Mouse (Mus musculus): ENCODE results near the gene Adgrv1. TPM values are rescaled to one million over a fixed set of nuclear protein-coding genes. Genes with fewer than 3 reads are reported as not detected.
"Not testable (repeated sequence)": the region's sequence is repeated elsewhere in the genome, so short reads cannot be mapped to it uniquely, and the experiment has no call there.

Adgrv1 gene
- polyA plus RNA-seq, 1 experiment from 2014 or later: 2.8 TPM

DNA sequence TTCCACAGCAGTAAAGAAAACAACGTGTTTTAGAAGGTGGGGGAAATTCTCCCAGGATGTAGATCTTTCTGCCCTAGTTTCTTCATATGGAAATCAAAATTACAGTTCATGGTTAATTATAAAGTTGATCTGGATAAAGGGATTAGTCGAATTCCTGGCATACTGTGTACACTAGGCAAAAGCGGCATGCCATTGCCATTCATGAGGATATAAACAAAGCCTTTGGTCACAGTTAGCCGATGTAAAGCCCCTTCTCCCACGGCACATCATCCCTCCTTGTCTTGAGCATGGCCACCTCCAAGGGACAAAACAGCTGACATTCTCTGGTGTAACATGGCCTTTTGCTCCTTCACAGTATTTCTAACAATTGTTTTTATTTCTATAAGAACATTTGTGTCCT is 2.4 kb downstream of the Adgrv1 start:
- ATAC-seq (ENCODE audit: insufficient number of reproducible peaks, insufficient read depth, low FRiP score, low read depth): no peak

DNA sequence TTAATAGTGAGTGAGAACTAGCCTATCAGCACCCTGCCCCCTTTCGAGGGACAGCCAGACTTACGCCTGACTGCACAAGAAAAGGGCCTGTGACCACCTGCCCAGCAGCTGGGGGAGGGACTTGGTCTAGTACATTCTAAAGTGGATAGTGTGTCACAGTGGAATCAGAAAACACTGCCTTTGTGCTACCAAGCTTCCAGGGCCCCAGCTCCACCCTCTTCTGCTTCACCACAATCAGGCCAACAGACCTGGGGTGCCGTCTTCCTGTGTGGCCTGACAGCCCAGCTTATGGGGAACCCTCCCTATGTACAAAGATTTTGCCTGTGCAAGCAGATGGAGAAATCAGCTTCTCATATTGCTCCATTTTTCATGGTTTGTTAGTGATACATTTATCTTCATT is 3.6 kb downstream of the Adgrv1 start:
- ATAC-seq (ENCODE audit: insufficient number of reproducible peaks, insufficient read depth, low FRiP score, low read depth): no peak

More for the DNA sequence above, 2.4 kb downstream of the Adgrv1 start:
- Histone ChIP-seq H3K9ac (replicated peaks; ENCODE audit: low read depth, low read length) (no peak overlapping the region), H3K4me3 (ENCODE audit: low read depth, low read length) (no peak overlapping the region), H3K4me2 (replicated peaks; ENCODE audit: low read depth, low read length) (no peak overlapping the region), H3K9me3 (ENCODE audit: control insufficient read depth, low read depth, low read length) (no peaks in the 10 kb centered on the region), H3K4me1 (ENCODE audit: control insufficient read depth, insufficient read depth, low read length) (no peaks in the 10 kb centered on the region), H3K27me3 (ENCODE audit: control insufficient read depth, insufficient read depth, low read length) (no peaks in the 10 kb centered on the region), H3K27ac (ENCODE audit: low read length) (no peak overlapping the region), H3K36me3 (ENCODE audit: control insufficient read depth, insufficient read depth, low read length) (no peaks in the 10 kb centered on the region)
- 69% methylated on average over 5 of the region's 5 CpGs for WGBS

DNA sequence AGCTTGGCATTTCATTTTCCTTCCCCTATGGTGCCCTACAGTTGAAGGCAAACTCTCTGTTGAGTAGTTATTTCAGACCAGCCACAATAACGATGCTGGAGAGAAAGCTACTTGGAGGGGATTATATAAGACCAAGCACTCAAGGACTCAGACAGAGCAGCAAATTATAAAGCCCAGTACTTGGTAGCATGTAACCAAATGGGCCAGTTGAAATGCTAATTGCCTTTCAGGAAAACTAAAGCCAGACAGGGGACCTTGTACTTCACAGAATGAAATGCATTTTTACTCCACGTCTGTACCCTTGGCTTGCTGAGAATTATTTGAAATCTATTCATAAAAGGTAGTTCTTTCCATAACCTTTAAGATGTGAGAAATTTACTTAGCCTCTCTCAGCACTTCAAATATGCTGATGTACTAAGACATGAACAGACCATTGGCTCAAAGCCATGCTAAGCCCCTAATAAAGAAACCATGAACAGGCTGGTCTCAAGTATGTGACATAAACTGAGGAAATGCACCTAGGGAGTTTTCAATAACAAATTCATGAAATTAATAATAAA is 4.2 kb downstream of the Adgrv1 start:
- Histone ChIP-seq H3K36me3 (ENCODE audit: control insufficient read depth, insufficient read depth, low read length) (no peaks in the 10 kb centered on the region), H3K27me3 (ENCODE audit: control insufficient read depth, insufficient read depth, low read length) (no peaks in the 10 kb centered on the region), H3K4me1 (ENCODE audit: control insufficient read depth, insufficient read depth, low read length) (no peaks in the 10 kb centered on the region), H3K27ac (ENCODE audit: low read length) (no peak overlapping the region), H3K4me3 (ENCODE audit: low read depth, low read length) (no peak overlapping the region), H3K9me3 (ENCODE audit: control insufficient read depth, low read depth, low read length) (no peaks in the 10 kb centered on the region), H3K9ac (replicated peaks; ENCODE audit: low read depth, low read length) (no peak overlapping the region), H3K4me2 (replicated peaks; ENCODE audit: low read depth, low read length) (no peak overlapping the region)
- 61% methylated on average over 2 of the region's 2 CpGs for WGBS
- ATAC-seq (ENCODE audit: insufficient number of reproducible peaks, insufficient read depth, low FRiP score, low read depth): no peak

More for the DNA sequence above, 3.6 kb downstream of the Adgrv1 start:
- H3K27me3 ChIP-seq (ENCODE audit: control insufficient read depth, insufficient read depth, low read length): no peaks in the 10 kb centered on the region
- no peak overlapping the region for H3K27ac ChIP-seq (ENCODE audit: low read length)
- H3K4me3 ChIP-seq (ENCODE audit: low read depth, low read length): no peak overlapping the region
- H3K4me1 ChIP-seq (ENCODE audit: control insufficient read depth, insufficient read depth, low read length): no peaks in the 10 kb centered on the region
- H3K4me2 ChIP-seq (replicated peaks; ENCODE audit: low read depth, low read length): no peak overlapping the region
- no peaks in the 10 kb centered on the region for H3K36me3 ChIP-seq (ENCODE audit: control insufficient read depth, insufficient read depth, low read length)
- H3K9me3 ChIP-seq (ENCODE audit: control insufficient read depth, low read depth, low read length): no peaks in the 10 kb centered on the region
- 75% methylated on average over 3 of the region's 3 CpGs for WGBS
- H3K9ac ChIP-seq (replicated peaks; ENCODE audit: low read depth, low read length): no peak overlapping the region

DNA sequence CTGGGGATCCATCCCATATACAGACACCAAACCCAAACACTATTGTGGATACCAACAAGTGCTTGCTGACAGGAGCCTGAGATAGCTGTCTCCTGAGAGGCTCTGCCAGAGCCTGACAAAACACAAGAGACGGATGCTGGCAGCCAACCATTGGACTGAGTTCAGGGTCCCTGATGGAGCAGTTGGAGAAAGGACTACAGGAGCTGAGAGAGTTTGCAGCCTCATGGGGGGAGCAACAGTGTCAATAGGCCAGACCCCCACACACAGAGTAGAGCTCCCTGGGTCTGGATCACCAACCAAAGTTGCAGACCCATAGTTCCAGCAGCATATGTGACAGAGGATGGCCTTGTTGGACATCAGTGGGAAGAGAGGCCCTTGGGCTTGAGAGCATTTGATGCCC is 5.1 kb downstream of the Adgrv1 start:
- H3K27ac ChIP-seq (ENCODE audit: low read length); H3K4me2 ChIP-seq (replicated peaks; ENCODE audit: low read depth, low read length); H3K27me3 ChIP-seq (ENCODE audit: control insufficient read depth, insufficient read depth, low read length); ATAC-seq (ENCODE audit: insufficient number of reproducible peaks, insufficient read depth, low FRiP score, low read depth); H3K4me3 ChIP-seq (ENCODE audit: low read depth, low read length); H3K36me3 ChIP-seq (ENCODE audit: control insufficient read depth, insufficient read depth, low read length); H3K4me1 ChIP-seq (ENCODE audit: control insufficient read depth, insufficient read depth, low read length); H3K9me3 ChIP-seq (ENCODE audit: control insufficient read depth, low read depth, low read length); H3K9ac ChIP-seq (replicated peaks; ENCODE audit: low read depth, low read length): not testable (repeated sequence)
- WGBS: 80% methylated on average over 1 of the region's 1 CpGs

- ATAC-seq (ENCODE audit: insufficient number of reproducible peaks, insufficient read depth, low FRiP score, low read depth): no peak
- no peak overlapping the region for H3K9ac ChIP-seq (replicated peaks; ENCODE audit: low read depth, low read length)
- no peaks in the 10 kb centered on the region for H3K4me1 ChIP-seq (ENCODE audit: control insufficient read depth, insufficient read depth, low read length)
- no peaks in the 10 kb centered on the region for H3K36me3 ChIP-seq (ENCODE audit: control insufficient read depth, insufficient read depth, low read length)
- H3K4me3 ChIP-seq (ENCODE audit: low read depth, low read length): no peak overlapping the region
- H3K9me3 ChIP-seq (ENCODE audit: control insufficient read depth, low read depth, low read length): no peaks in the 10 kb centered on the region
- no peak overlapping the region for H3K27ac ChIP-seq (ENCODE audit: low read length)
- no peak overlapping the region for H3K4me2 ChIP-seq (replicated peaks; ENCODE audit: low read depth, low read length)
- 89% methylated on average over 4 of the region's 4 CpGs for WGBS
- no peaks in the 10 kb centered on the region for H3K27me3 ChIP-seq (ENCODE audit: control insufficient read depth, insufficient read depth, low read length)
These were observed 22.6 kb downstream of the Adgrv1 start for GRCm38 (mm10) chr13:81610349-81610748.

- Histone ChIP-seq H3K4me1 (ENCODE audit: control insufficient read depth, insufficient read depth, low read length) (no peaks in the 10 kb centered on the region), H3K36me3 (ENCODE audit: control insufficient read depth, insufficient read depth, low read length) (no peaks in the 10 kb centered on the region), H3K4me3 (ENCODE audit: low read depth, low read length) (no peak overlapping the region), H3K9ac (replicated peaks; ENCODE audit: low read depth, low read length) (no peak overlapping the region), H3K9me3 (ENCODE audit: control insufficient read depth, low read depth, low read length) (no peaks in the 10 kb centered on the region), H3K4me2 (replicated peaks; ENCODE audit: low read depth, low read length) (no peak overlapping the region), H3K27ac (ENCODE audit: low read length) (no peak overlapping the region), H3K27me3 (ENCODE audit: control insufficient read depth, insufficient read depth, low read length) (no peaks in the 10 kb centered on the region)
- ATAC-seq (ENCODE audit: insufficient number of reproducible peaks, insufficient read depth, low FRiP score, low read depth): no peak
- WGBS: 70% methylated on average over 2 of the region's 2 CpGs
These were observed 26.0 kb downstream of the Adgrv1 start for GRCm38 (mm10) chr13:81606991-81607390.

GRCm38 (mm10) chr13:81596910-81597607 is 35.9 kb downstream of the Adgrv1 start:
- WGBS: 77% methylated on average over 9 of the region's 9 CpGs
- H3K27me3 ChIP-seq (ENCODE audit: control insufficient read depth, insufficient read depth, low read length): no peaks in the 10 kb centered on the region
- H3K9ac ChIP-seq (replicated peaks; ENCODE audit: low read depth, low read length): no peak overlapping the region
- H3K4me2 ChIP-seq (replicated peaks; ENCODE audit: low read depth, low read length): no peak overlapping the region
- no peak overlapping the region for H3K27ac ChIP-seq (ENCODE audit: low read length)
- H3K9me3 ChIP-seq (ENCODE audit: control insufficient read depth, low read depth, low read length): no peaks in the 10 kb centered on the region
- no peaks in the 10 kb centered on the region for H3K4me1 ChIP-seq (ENCODE audit: control insufficient read depth, insufficient read depth, low read length)
- no peak for ATAC-seq (ENCODE audit: insufficient number of reproducible peaks, insufficient read depth, low FRiP score, low read depth)
- H3K4me3 ChIP-seq (ENCODE audit: low read depth, low read length): no peak overlapping the region
- no peaks in the 10 kb centered on the region for H3K36me3 ChIP-seq (ENCODE audit: control insufficient read depth, insufficient read depth, low read length)

GRCm38 (mm10) chr13:81578692-81579091 is 54.3 kb downstream of the Adgrv1 start:
- H3K27me3 ChIP-seq (ENCODE audit: control insufficient read depth, insufficient read depth, low read length): no peaks in the 10 kb centered on the region
- no peaks in the 10 kb centered on the region for H3K9me3 ChIP-seq (ENCODE audit: control insufficient read depth, low read depth, low read length)
- no peak for ATAC-seq (ENCODE audit: insufficient number of reproducible peaks, insufficient read depth, low FRiP score, low read depth)
- H3K4me2 ChIP-seq (replicated peaks; ENCODE audit: low read depth, low read length): no peak overlapping the region
- no peaks in the 10 kb centered on the region for H3K4me1 ChIP-seq (ENCODE audit: control insufficient read depth, insufficient read depth, low read length)
- H3K9ac ChIP-seq (replicated peaks; ENCODE audit: low read depth, low read length): no peak overlapping the region
- 72% methylated on average over 8 of the region's 8 CpGs for WGBS
- no peak overlapping the region for H3K4me3 ChIP-seq (ENCODE audit: low read depth, low read length)
- H3K27ac ChIP-seq (ENCODE audit: low read length): no peak overlapping the region
- H3K36me3 ChIP-seq (ENCODE audit: control insufficient read depth, insufficient read depth, low read length): no peaks in the 10 kb centered on the region

Data from stomach, embryonic 14.5 days (tissue).